Mouse (Mus musculus) thymus, adult 2 months (tissue): ENCODE measurements at regions not wholly inside any gene's neighbourhood (a gene's known extent, or its start where the extent isn't known, plus 50 kb on each side); places are given as distances from the start of the nearest gene placed in this dataset.

Experiments
- CTCF ChIP-seq: fragments of 200-500 bp; IDR thresholded peaks from 2 replicates; pipeline ENCODE4 v1.5.1; 2012; ENCODE audit warnings: mild to moderate bottlenecking, control low read depth, low read length, moderate library complexity, borderline replicate concordance; ENCODE audit not compliant: control insufficient read depth, poor library complexity, insufficient read depth; ENCODE audit errors: extremely low read depth
- POLR2A ChIP-seq: fragments of 200-500 bp; IDR thresholded peaks from 2 replicates; pipeline ENCODE4 v1.6.1; 2012; ENCODE audit warnings: mild to moderate bottlenecking, low read length, control low read depth, moderate library complexity; ENCODE audit not compliant: control insufficient read depth, poor library complexity, insufficient read depth; ENCODE audit errors: extremely low read depth

GRCm38 (mm10) chr4:55651811-55652410 lies 119.6 kb upstream of the Klf4 start:
- TF ChIP-seq CTCF, result no peak
- TF ChIP-seq POLR2A, result no peak
